Mouse (Mus musculus): Measurements from ENCODE around the gene Snrnp70. TPM values are rescaled to one million over a fixed set of nuclear protein-coding genes. Genes with fewer than 3 reads are reported as not detected.
A peak's percentile ranks its signal among the peaks of the same experiment; 100 is the strongest.

The Snrnp70 gene
- polyA plus RNA-seq, 1 experiment from 2014 or later: 300 TPM

- Histone ChIP-seq H3K27me3 (peaks cover 61% of the 10 kb centered on the region), H3K9ac (replicated peaks) (peak overlapping the region; percentile 68), H3K4me2 (replicated peaks) (peak overlapping the region; percentile 86), H3K4me1 (peaks cover 40% of the 10 kb centered on the region), H3K9me3 (no peaks in the 10 kb centered on the region), H3K36me3 (no peaks in the 10 kb centered on the region; the same call in 1 of the 2 replicates), H3K27ac (replicated peaks) (peak overlapping the region; percentile 56), H3K4me3 (peak overlapping the region; percentile 52)
- under 1% methylated on average over 39 of the region's 39 CpGs for WGBS
- ATAC-seq (ENCODE audit: low FRiP score, low read depth): peak; percentile 89
These were observed 56.0 kb downstream of the Snrnp70 start for GRCm38 (mm10) chr7:45339410-45340065.

GRCm38 (mm10) chr7:45338161-45338911, 57.2 kb downstream of the Snrnp70 start:
- 1% methylated on average over 13 of the region's 14 CpGs for WGBS
- peak overlapping the region; percentile 86 for H3K4me2 ChIP-seq (replicated peaks)
- H3K27me3 ChIP-seq: peaks cover 66% of the 10 kb centered on the region
- no peak for ATAC-seq (ENCODE audit: low FRiP score, low read depth)
- H3K4me3 ChIP-seq: no peak overlapping the region
- no peaks in the 10 kb centered on the region for H3K9me3 ChIP-seq
- no peaks in the 10 kb centered on the region; the same call in 1 of the 2 replicates for H3K36me3 ChIP-seq
- peaks cover 52% of the 10 kb centered on the region for H3K4me1 ChIP-seq
- no peak overlapping the region for H3K27ac ChIP-seq (replicated peaks)
- 0 out of 2 replicates have a peak overlapping the region, but pooled peaks have one; percentile 68 for H3K9ac ChIP-seq (replicated peaks)

GRCm38 (mm10) chr7:45337469-45337868, 58.1 kb downstream of the Snrnp70 start:
- 16% methylated on average over 4 of the region's 4 CpGs for WGBS
- no peak overlapping the region for H3K4me2 ChIP-seq (replicated peaks)
- no peak overlapping the region for H3K9ac ChIP-seq (replicated peaks)
- H3K36me3 ChIP-seq: no peaks in the 10 kb centered on the region
- peaks cover 68% of the 10 kb centered on the region for H3K27me3 ChIP-seq
- H3K4me3 ChIP-seq: no peak overlapping the region
- no peaks in the 10 kb centered on the region for H3K9me3 ChIP-seq
- no peak for ATAC-seq (ENCODE audit: low FRiP score, low read depth)
- peaks cover 61% of the 10 kb centered on the region for H3K4me1 ChIP-seq
- no peak overlapping the region for H3K27ac ChIP-seq (replicated peaks)

- Histone ChIP-seq H3K36me3 (no peaks in the 10 kb centered on the region), H3K27ac (replicated peaks) (no peak overlapping the region), H3K9me3 (no peaks in the 10 kb centered on the region), H3K27me3 (peaks cover 63% of the 10 kb centered on the region), H3K9ac (replicated peaks) (no peak overlapping the region), H3K4me2 (replicated peaks) (no peak overlapping the region), H3K4me3 (no peak overlapping the region), H3K4me1 (peaks cover 64% of the 10 kb centered on the region)
- 86% methylated on average over 4 of the region's 4 CpGs for WGBS
- ATAC-seq (ENCODE audit: low FRiP score, low read depth): no peak
These were observed 59.2 kb downstream of the Snrnp70 start for GRCm38 (mm10) chr7:45336319-45336718.

- H3K4me2 ChIP-seq (replicated peaks): peak within 1 kb of the TSS; percentile 96
- no peak within 1 kb of the TSS; the same call in 1 of the 2 replicates for H3K4me3 ChIP-seq
- H3K4me1 ChIP-seq: peaks cover 53% of the 10 kb centered on the region
- ATAC-seq (ENCODE audit: low FRiP score, low read depth): no peak
- peak within 1 kb of the TSS; percentile 71; the same call in 1 of the 2 replicates for H3K9ac ChIP-seq (replicated peaks)
- 38% methylated on average over 5 of the region's 5 CpGs for WGBS
- H3K36me3 ChIP-seq: no peaks in the 10 kb centered on the region
- H3K27ac ChIP-seq (replicated peaks): no peak within 1 kb of the TSS
- H3K9me3 ChIP-seq: no peaks in the 10 kb centered on the region
- peaks cover 54% of the 10 kb centered on the region for H3K27me3 ChIP-seq
These were observed 60.5 kb downstream of the Snrnp70 start, which contains the start of gene Hrc for GRCm38 (mm10) chr7:45335056-45335455. Gene Hrc (plus strand): TSS chr7:45335290.

- no peak for ATAC-seq (ENCODE audit: low FRiP score, low read depth)
- Histone ChIP-seq H3K4me2 (replicated peaks) (no peak overlapping the region), H3K4me3 (no peak overlapping the region), H3K9ac (replicated peaks) (no peak overlapping the region), H3K27me3 (peaks cover 54% of the 10 kb centered on the region), H3K36me3 (no peaks in the 10 kb centered on the region), H3K27ac (replicated peaks) (no peak overlapping the region), H3K9me3 (no peaks in the 10 kb centered on the region), H3K4me1 (peaks cover 49% of the 10 kb centered on the region)
- 30% methylated on average over 3 of the region's 3 CpGs for WGBS
These were observed 60.9 kb downstream of the Snrnp70 start for GRCm38 (mm10) chr7:45334605-45335004.

- Histone ChIP-seq H3K4me3 (peak within 1 kb of the TSS; percentile 57), H3K36me3 (no peaks in the 10 kb centered on the region), H3K9me3 (no peaks in the 10 kb centered on the region), H3K9ac (replicated peaks) (peak within 1 kb of the TSS; percentile 71), H3K4me2 (replicated peaks) (peak within 1 kb of the TSS; percentile 96), H3K27ac (replicated peaks) (no peak within 1 kb of the TSS; the same call in 1 of the 2 replicates), H3K27me3 (peaks cover 54% of the 10 kb centered on the region), H3K4me1 (peaks cover 38% of the 10 kb centered on the region)
- peak; percentile 64 for ATAC-seq (ENCODE audit: low FRiP score, low read depth)
- under 1% methylated on average over 38 of the region's 38 CpGs for WGBS
These were observed 62.0 kb downstream of the Snrnp70 start, which contains the start of gene Trpm4 for GRCm38 (mm10) chr7:45333431-45333982. Gene Trpm4 (minus strand): TSS chr7:45333780.

GRCm38 (mm10) chr7:45332685-45333425, 62.7 kb downstream of the Snrnp70 start:
- 4% methylated on average over 22 of the region's 22 CpGs for WGBS
- Histone ChIP-seq H3K9ac (replicated peaks) (peak overlapping the region; percentile 71), H3K27ac (replicated peaks) (no peak overlapping the region), H3K9me3 (no peaks in the 10 kb centered on the region), H3K36me3 (no peaks in the 10 kb centered on the region), H3K4me2 (replicated peaks) (peak overlapping the region; percentile 96), H3K4me1 (peaks cover 32% of the 10 kb centered on the region), H3K4me3 (peak overlapping the region; percentile 57), H3K27me3 (peaks cover 50% of the 10 kb centered on the region)
- peak; percentile 57 for ATAC-seq (ENCODE audit: low FRiP score, low read depth)

- Histone ChIP-seq H3K4me1 (peaks cover 29% of the 10 kb centered on the region), H3K36me3 (no peaks in the 10 kb centered on the region), H3K9ac (replicated peaks) (no peak overlapping the region), H3K27me3 (peaks cover 36% of the 10 kb centered on the region), H3K4me3 (no peak overlapping the region), H3K27ac (replicated peaks) (no peak overlapping the region), H3K4me2 (replicated peaks) (no peak overlapping the region), H3K9me3 (no peaks in the 10 kb centered on the region)
- ATAC-seq (ENCODE audit: low FRiP score, low read depth): no peak
- WGBS: 84% methylated on average over 6 of the region's 6 CpGs
These were observed 64.0 kb downstream of the Snrnp70 start for GRCm38 (mm10) chr7:45331502-45331901.

- Histone ChIP-seq H3K27ac (replicated peaks) (no peak overlapping the region), H3K27me3 (peaks cover 13% of the 10 kb centered on the region), H3K4me1 (peaks cover 18% of the 10 kb centered on the region), H3K9me3 (no peaks in the 10 kb centered on the region), H3K4me3 (no peak overlapping the region), H3K4me2 (replicated peaks) (no peak overlapping the region), H3K9ac (replicated peaks) (no peak overlapping the region), H3K36me3 (0 out of 2 replicates have a peak, but pooled peaks cover 4% of the 10 kb centered on the region)
- no peak for ATAC-seq (ENCODE audit: low FRiP score, low read depth)
- WGBS: 81% methylated on average over 13 of the region's 13 CpGs
These were observed 66.6 kb downstream of the Snrnp70 start for GRCm38 (mm10) chr7:45328841-45329475.

Data from midbrain, embryonic 12.5 days (tissue).